Mouse (Mus musculus) stomach, embryonic 14.5 days (tissue): ENCODE results near the gene Fam166a. TPM values are rescaled to one million over a fixed set of nuclear protein-coding genes. Genes with fewer than 3 reads are reported as not detected.

Source experiments
- ATAC-seq: fragments of 200-750 bp; cut with Nextera tagmentation; 2 replicates; pipeline ENCODE4 v1.8.0; 2017; ENCODE audit warnings: low read depth, moderate TSS enrichment; ENCODE audit not compliant: insufficient number of reproducible peaks, insufficient read depth, low FRiP score
- H3K27ac ChIP-seq: fragments of 300-500 bp; sonication (generic); 2 replicates; pipeline ENCODE4 v1.5.1; 2014; ENCODE audit warnings: mild to moderate bottlenecking, low read length, moderate library complexity, mixed read lengths
- H3K27me3 ChIP-seq: fragments of 300-500 bp; sonication (generic); 2 replicates; pipeline ENCODE4 v1.6.1; 2014; ENCODE audit warnings: low read length, control low read depth, mixed read lengths; ENCODE audit not compliant: control insufficient read depth, insufficient read depth
- H3K36me3 ChIP-seq: fragments of 300-500 bp; sonication (generic); 2 replicates; pipeline ENCODE4 v1.6.1; 2014; ENCODE audit warnings: mild to moderate bottlenecking, control low read depth, low read length, moderate library complexity, mixed read lengths; ENCODE audit not compliant: control insufficient read depth, insufficient read depth
- H3K4me1 ChIP-seq: fragments of 300-500 bp; sonication (generic); 2 replicates; pipeline ENCODE4 v1.6.1; 2014; ENCODE audit warnings: low read length, control low read depth, mixed read lengths; ENCODE audit not compliant: control insufficient read depth, insufficient read depth
- H3K4me2 ChIP-seq: fragments of 300-500 bp; sonication (generic); replicated peaks from 2 replicates; pipeline ENCODE4 v1.6.1; 2014; ENCODE audit warnings: low read depth, low read length, control low read depth
- H3K4me3 ChIP-seq: fragments of 300-500 bp; sonication (generic); 2 replicates; pipeline ENCODE4 v1.5.1; 2014; ENCODE audit warnings: low read depth, low read length, control low read depth
- H3K9ac ChIP-seq: fragments of 300-500 bp; sonication (generic); replicated peaks from 2 replicates; pipeline ENCODE4 v1.6.1; 2014; ENCODE audit warnings: low read depth, mild to moderate bottlenecking, control low read depth, low read length, moderate library complexity, mixed read lengths
- H3K9me3 ChIP-seq: fragments of 300-500 bp; sonication (generic); 2 replicates; pipeline ENCODE4 v1.6.1; 2016; ENCODE audit warnings: low read depth, low read length, control low read depth; ENCODE audit not compliant: control insufficient read depth
- WGBS: fragments of 180-500 bp; shearing (Covaris S2); extraction: QIAGEN DNeasy Blood & Tissue Kit; methylation state at CpG from one replicate; pipeline ENCODE4 v1.1.7; 2014; 5-methylcytosine and 5-hydroxymethylcytosine counted together
- polyA plus RNA-seq: library from polyadenylated mRNA; unstranded; fragments of >200 nt; fragmentation: Nextera tagmentation; extraction: Ambion mirVana; gene quantifications from 2 replicates; pipeline ENCODE4 v1.2.1, GENCODE M21; 2014

Fam166a gene
- polyA plus RNA-seq, 1 experiment from 2014 or later = not detected

DNA sequence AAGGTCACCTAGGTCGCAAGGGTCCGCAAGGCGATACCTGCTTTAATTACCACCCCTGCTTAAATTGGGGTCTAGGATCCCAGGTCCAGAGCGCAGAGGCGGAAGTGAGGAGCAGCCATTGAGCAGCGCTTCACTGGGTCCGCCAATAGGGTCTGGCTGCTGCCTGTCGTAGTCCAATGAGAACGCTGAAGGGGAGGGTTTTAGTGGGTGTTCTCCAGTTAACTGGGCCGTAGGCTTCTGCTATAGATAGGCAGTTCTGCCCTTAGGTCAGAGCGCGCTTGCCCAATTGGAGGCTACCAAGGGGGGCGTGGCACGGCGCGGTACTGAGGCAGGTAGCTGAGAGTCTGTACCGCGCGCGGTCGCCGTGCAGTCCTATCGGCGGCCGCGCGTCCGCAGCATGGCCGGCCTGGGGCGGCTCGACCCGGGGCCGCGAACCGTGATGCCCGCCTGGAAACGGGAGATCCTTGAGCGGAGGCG is 43.8 kb downstream of the Fam166a start, which contains the start of gene Tprn:
Gene Tprn, plus strand, starts transcription at position 328 of the 477 bp plus-strand sequence.
- WGBS = under 1% methylated on average over 39 of the region's 39 CpGs
- H3K4me2 ChIP-seq = peak within 1 kb of the TSS; percentile 99
- no peak within 1 kb of the TSS for H3K27ac ChIP-seq
- H3K4me3 ChIP-seq = peak within 1 kb of the TSS; percentile 50
- H3K4me1 ChIP-seq = peaks cover 9% of the 10 kb centered on the region; the same call in 1 of the 2 replicates
- H3K27me3 ChIP-seq = no peaks in the 10 kb centered on the region; the same call in none of the 2 replicates
- H3K36me3 ChIP-seq = no peaks in the 10 kb centered on the region
- H3K9ac ChIP-seq = peak within 1 kb of the TSS; percentile 23
- H3K9me3 ChIP-seq = no peaks in the 10 kb centered on the region
- ATAC-seq = peak; percentile 97

DNA sequence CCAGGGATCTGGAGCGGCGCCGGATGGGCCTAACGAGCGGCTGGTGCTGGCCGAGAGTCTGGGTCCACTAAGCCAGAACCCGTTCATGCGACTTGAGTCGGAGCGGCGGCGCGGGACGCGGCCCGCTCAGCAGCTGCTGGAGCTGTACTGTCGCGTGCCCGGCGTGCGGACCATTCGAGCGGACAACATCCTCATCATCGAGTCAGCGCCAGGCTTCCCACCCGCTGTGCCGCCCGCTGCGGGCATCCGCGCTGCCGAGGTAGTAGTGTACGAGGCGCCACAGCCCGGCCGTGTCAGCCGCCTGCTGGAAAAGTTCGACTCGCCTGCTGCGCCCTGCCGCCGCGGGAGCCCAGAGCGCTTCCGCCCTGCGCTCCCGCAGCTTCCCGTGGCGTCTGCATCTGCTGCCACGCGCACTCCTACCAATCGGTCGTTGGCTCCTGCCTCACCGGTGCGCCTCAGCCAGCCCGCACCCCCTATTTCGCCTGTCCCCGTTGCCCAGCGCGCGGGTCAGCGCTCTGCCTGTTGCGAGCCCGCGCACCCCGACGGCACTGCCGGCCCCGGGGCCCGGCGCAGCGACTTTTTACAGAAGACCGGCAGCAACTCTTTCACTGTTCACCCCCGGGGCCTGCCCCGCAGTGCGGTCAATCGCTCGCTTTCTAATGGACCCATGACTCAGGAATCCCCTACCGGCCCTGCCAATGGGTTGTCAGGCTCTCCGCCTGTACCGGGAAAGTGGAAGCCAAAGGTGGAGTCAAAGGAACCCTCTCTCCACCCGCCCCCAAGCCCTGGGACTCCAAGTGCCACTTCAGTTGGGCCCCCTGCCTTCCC is 44.5 kb downstream of the Fam166a start:
- Histone ChIP-seq H3K4me3 (peak overlapping the region; percentile 50), H3K36me3 (no peaks in the 10 kb centered on the region; the same call in 1 of the 2 replicates), H3K4me1 (peaks cover 9% of the 10 kb centered on the region; the same call in 1 of the 2 replicates), H3K27ac (no peak overlapping the region), H3K4me2 (peak overlapping the region; percentile 99), H3K9me3 (no peaks in the 10 kb centered on the region), H3K9ac (peak overlapping the region; percentile 23), H3K27me3 (no peaks in the 10 kb centered on the region; the same call in none of the 2 replicates)
- WGBS = under 1% methylated on average over 82 of the region's 82 CpGs
- no peak for ATAC-seq

DNA sequence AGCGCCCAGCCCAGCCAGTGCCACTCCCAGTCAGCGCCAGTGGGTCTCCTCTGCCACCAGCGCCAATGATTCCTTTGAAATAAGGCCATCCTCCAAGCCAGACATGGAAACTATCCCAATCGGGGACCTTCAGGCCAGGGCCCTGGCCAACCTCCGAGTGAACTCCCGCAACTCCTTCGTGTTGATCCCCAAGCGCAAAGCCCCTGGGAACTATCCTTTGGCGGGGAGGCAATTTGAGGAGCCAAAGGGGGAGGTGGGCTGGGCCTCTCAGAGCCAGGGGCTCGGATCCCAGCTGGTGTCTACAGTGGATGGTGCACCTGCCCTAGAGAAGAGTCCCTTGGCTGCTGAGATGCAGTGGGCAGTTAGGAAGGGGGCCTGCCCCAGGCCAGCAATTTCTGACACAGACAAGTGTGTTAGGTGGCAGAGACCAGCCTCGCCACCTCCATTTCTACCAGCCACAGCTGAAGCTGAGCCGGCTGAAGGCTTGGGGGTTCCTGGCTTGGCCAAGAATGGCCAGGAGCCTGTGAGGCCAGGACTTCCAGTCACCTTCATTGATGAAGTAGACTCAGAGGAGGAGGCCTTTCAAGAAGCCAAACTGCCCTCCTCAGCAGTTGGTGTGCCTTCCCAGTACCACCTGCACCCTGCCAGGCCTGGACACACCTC is 45.2 kb downstream of the Fam166a start:
- 22% methylated on average over 12 of the region's 12 CpGs for WGBS
- Histone ChIP-seq H3K27me3 (no peaks in the 10 kb centered on the region; the same call in none of the 2 replicates), H3K4me2 (peak overlapping the region; percentile 99), H3K9ac (peak overlapping the region; percentile 23; the same call in 1 of the 2 replicates), H3K9me3 (no peaks in the 10 kb centered on the region), H3K4me3 (peak overlapping the region; percentile 50), H3K4me1 (peaks cover 9% of the 10 kb centered on the region; the same call in 1 of the 2 replicates), H3K36me3 (no peaks in the 10 kb centered on the region; the same call in 1 of the 2 replicates), H3K27ac (no peak overlapping the region)
- no peak for ATAC-seq

DNA sequence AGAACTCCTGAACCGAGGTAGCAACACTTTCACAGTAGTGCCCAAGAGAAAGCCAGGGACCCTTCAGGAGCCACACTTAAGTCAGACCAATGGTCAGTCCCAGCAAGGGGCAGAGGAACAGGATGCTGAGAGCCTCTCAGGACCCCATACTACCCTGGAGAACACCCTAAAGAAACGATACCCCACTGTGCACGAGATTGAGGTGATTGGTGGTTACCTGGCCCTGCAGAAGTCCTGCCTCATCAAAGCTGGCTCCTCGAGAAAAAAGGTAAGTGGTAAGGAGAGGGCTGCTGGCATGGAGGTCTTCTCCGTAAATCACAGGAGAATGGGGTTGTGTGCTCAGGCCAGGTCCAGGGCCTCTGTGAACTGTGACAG is 45.7 kb downstream of the Fam166a start:
- Histone ChIP-seq H3K4me3 (no peak overlapping the region), H3K4me1 (peaks cover 9% of the 10 kb centered on the region; the same call in 1 of the 2 replicates), H3K9me3 (no peaks in the 10 kb centered on the region), H3K27ac (no peak overlapping the region), H3K36me3 (no peaks in the 10 kb centered on the region; the same call in 1 of the 2 replicates), H3K9ac (no peak overlapping the region), H3K4me2 (peak overlapping the region; percentile 99; the same call in 1 of the 2 replicates), H3K27me3 (no peaks in the 10 kb centered on the region; the same call in none of the 2 replicates)
- 76% methylated on average over 5 of the region's 5 CpGs for WGBS
- no peak for ATAC-seq

DNA sequence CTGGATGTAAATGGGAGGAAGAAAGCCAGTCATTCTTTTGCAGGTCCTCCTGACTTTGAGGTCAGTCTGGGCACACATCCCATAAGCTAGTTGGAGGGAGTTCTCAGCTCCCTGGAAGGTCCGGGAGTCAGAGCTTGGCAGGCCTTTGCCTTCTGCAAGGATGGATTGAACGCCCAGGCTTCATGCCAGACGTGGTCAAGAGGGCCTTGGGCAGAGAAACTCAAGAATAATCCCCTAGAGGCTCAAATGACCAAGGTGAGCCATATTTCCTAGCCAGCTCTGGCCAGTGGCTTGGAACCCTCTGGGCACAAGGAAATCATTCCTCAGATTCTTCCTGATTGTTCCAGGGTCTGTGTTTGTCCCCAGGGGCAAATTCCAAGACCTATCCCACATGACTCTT is 46.3 kb downstream of the Fam166a start:
- H3K4me2 ChIP-seq = 0 out of 2 replicates have a peak overlapping the region, but pooled peaks have one; percentile 10
- peaks cover 9% of the 10 kb centered on the region; the same call in 1 of the 2 replicates for H3K4me1 ChIP-seq
- H3K9ac ChIP-seq = no peak overlapping the region
- no peak for ATAC-seq
- H3K4me3 ChIP-seq = no peak overlapping the region
- WGBS = 70% methylated on average over 3 of the region's 3 CpGs
- no peaks in the 10 kb centered on the region; the same call in none of the 2 replicates for H3K27me3 ChIP-seq
- no peaks in the 10 kb centered on the region for H3K9me3 ChIP-seq
- H3K27ac ChIP-seq = no peak overlapping the region
- H3K36me3 ChIP-seq = peaks cover 2% of the 10 kb centered on the region; the same call in 1 of the 2 replicates

DNA sequence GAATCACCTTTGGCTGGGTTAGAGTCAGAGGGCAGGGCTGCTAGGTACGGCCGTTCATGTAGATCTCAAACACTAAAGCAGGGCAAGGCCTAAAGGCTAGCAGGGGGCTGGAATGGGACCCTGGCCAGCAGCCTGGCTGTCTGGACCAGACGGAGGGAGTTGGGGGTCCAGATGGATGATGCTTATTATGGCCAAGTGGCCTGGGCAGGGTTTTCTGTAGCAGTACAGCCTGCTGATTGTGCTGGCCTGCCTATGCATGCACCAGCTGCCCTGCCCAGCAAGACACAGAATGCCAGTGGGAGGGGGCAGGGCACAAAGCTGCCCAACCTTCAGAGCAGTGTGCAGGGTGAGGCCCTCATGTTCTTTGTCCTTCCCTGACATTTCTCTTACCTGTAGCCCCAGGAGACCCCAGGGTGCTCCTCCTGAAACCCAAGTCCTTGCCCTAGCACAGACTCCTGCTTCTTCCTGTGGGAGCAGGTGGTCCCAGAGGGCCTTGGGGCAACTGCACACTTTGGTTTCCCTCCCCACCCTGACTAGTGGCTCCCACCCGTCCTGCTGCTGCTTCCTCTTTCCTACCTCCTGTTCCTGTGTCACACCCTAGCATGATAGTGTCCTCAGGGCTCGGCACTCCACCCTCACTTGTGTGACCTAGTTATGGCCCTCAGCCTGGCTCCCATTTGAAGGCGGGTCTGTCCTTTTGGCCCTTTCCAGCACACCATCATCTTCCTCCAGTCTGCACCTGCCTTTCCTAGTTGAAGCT is 47.5 kb downstream of the Fam166a start:
- no peaks in the 10 kb centered on the region for H3K9me3 ChIP-seq
- no peak overlapping the region for H3K4me3 ChIP-seq
- H3K27me3 ChIP-seq = no peaks in the 10 kb centered on the region; the same call in none of the 2 replicates
- no peak for ATAC-seq
- WGBS = 57% methylated on average over 6 of the region's 6 CpGs
- H3K27ac ChIP-seq = peak overlapping the region; percentile 18; the same call in 1 of the 2 replicates
- H3K36me3 ChIP-seq = peaks cover 13% of the 10 kb centered on the region; the same call in 1 of the 2 replicates
- no peak overlapping the region; the same call in 1 of the 2 replicates for H3K9ac ChIP-seq
- peak overlapping the region; percentile 24; the same call in 1 of the 2 replicates for H3K4me2 ChIP-seq
- H3K4me1 ChIP-seq = peaks cover 12% of the 10 kb centered on the region; the same call in 1 of the 2 replicates

DNA sequence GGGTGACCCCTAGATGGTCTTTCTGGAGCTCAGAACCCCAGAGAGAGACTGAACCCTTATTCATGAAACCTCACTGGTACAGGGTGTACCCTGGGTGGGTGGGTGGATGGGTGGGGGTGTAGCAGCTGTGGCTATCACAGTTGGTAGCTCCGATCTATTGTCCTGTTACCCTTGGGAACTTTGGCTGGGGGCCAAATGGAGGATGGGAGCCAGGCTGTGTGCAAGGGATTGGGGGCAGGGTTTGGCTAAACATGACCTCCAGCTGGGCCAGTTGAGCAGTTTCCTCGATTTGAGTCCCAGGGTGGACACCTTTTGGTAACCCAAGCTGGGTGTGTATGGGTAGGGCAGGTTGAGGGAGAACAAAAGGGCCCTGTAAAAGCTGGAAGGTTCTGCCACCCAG is 48.2 kb downstream of the Fam166a start:
- WGBS = 33% methylated on average over 2 of the region's 2 CpGs
- peak overlapping the region; percentile 24; the same call in 1 of the 2 replicates for H3K4me2 ChIP-seq
- peak overlapping the region; percentile 18; the same call in 1 of the 2 replicates for H3K27ac ChIP-seq
- H3K27me3 ChIP-seq = no peaks in the 10 kb centered on the region; the same call in none of the 2 replicates
- H3K4me1 ChIP-seq = peaks cover 17% of the 10 kb centered on the region; the same call in 1 of the 2 replicates
- no peak overlapping the region for H3K4me3 ChIP-seq
- peaks cover 13% of the 10 kb centered on the region; the same call in 1 of the 2 replicates for H3K36me3 ChIP-seq
- ATAC-seq = no peak
- H3K9me3 ChIP-seq = no peaks in the 10 kb centered on the region
- no peak overlapping the region; the same call in 1 of the 2 replicates for H3K9ac ChIP-seq
